Comparison of ENCODE assay signal across 27 mouse cellular contexts in the genomic region with DNA sequence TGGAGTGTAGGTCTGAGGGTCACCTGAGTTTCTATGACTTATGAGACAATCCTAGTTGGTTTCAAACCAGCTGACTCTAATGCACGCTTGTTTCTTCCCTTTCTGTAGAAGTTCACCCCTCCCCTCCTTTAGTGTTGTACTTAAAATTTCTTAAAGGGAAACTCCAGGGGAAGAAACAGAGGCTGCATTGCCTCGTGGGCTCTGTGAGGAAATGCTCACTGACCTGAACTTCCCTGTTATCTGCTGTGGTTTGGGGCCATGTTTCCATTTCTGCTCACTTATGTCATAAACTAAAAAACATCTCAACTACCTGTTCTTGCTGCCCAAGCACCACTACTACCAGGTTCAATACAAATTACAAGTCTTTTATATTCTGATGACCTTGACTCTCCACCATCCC.
DNase-seq lines count a peak whose midpoint lies in the region; ATAC-seq and TF ChIP-seq lines count a peak whose summit lies in the region.
"Had no signal": no experiment of that assay in that cellular context is flagged by ENCODE, and none has a peak within 500 bp of the region (broad histone marks: within the 10 kb centered on the region; RNA-seq: fewer than 3 reads in every experiment).

No protein-coding gene starts in this region.

- H3K27ac ChIP-seq in kidney, adult 2 months (ENCODE audit: insufficient read depth, low read depth, low read length), result no peak overlapping the region
- H3K27ac ChIP-seq in CH12.LX (ENCODE audit: insufficient read depth, low read depth), result no peak overlapping the region
- H3K27ac ChIP-seq: forebrain, embryonic 13.5 days; hindbrain, postnatal 0 days; kidney, postnatal 0 days; limb, embryonic 15.5 days; lung, embryonic 15.5 days; midbrain, embryonic 15.5 days; neural tube, embryonic 15.5 days; stomach, postnatal 0 days had no signal

- H3K9me3 ChIP-seq in CH12.LX (replicated peaks; ENCODE audit: low read length), result peaks cover 20% of the 10 kb centered on the region
- H3K9me3 ChIP-seq: forebrain, embryonic 13.5 days; limb, embryonic 15.5 days; lung, embryonic 15.5 days; midbrain, embryonic 15.5 days; neural tube, embryonic 15.5 days had no signal

- no peak for TF ChIP-seq CTCF in kidney, adult 2 months (conservative IDR thresholded peaks at IDR 0.05; ENCODE audit: insufficient read depth, insufficient read length, low read depth, low read length)
- no peak for TF ChIP-seq CTCF in CH12.LX (conservative IDR thresholded peaks at IDR 0.05 in 1 of 2, IDR thresholded peaks at IDR 0.05 in 1 of 2; ENCODE audit: low read depth in 2 of 2, low read length in 2 of 2)

- DNase-seq in kidney, adult 2 months, result peak; percentile 4
- DNase-seq in kidney, adult 9 months, result no peak
- DNase-seq in CH12.LX (ENCODE audit: extremely low read depth), result peak; percentile 17
- DNase-seq in ovary, postnatal 36 days (ENCODE audit: low spot score), result no peak
- no peak for DNase-seq in urinary bladder, postnatal 10 days (ENCODE audit: low spot score)
- no peak for DNase-seq in kidney, adult 11 months
- DNase-seq: adrenal gland, adult 2 months; cerebellum, adult 8-10 months; cerebellum, postnatal 36 days; gastrocnemius, postnatal 10 days; heart, adult 11 months; left cerebral cortex, postnatal 4 days; thymus, adult 2 months; thymus, postnatal 4 days had no signal

- in situ Hi-C loops in CH12.LX (cut with MboI; ENCODE audit: low pct_ligation_motif_present, low pct_unique_long_range_greater_than_20kb, low sequenced_read_pairs), result no loop called here

- H3K4me1 ChIP-seq in kidney, adult 2 months (ENCODE audit: control insufficient read depth, insufficient read depth, low read length), result no peaks in the 10 kb centered on the region
- H3K4me1 ChIP-seq in CH12.LX (ENCODE audit: control insufficient read depth in 1 of 2, insufficient read depth in 2 of 2), result peaks cover 0 to 13% of the 10 kb centered on the region in 2 experiments; a peak in 1 of 4 replicates
- H3K4me1 ChIP-seq: forebrain, embryonic 13.5 days; limb, embryonic 15.5 days; lung, embryonic 15.5 days; midbrain, embryonic 15.5 days; neural tube, embryonic 15.5 days had no signal

- H3K79me2 ChIP-seq in CH12.LX (replicated peaks; ENCODE audit: control insufficient read depth, extremely low read depth, insufficient read depth, poor library complexity, severe bottlenecking), result no peaks in the 10 kb centered on the region

- H3K4me2 ChIP-seq in CH12.LX (ENCODE audit: insufficient read depth, low read depth, poor library complexity, severe bottlenecking), result no peak overlapping the region
- H3K4me2 ChIP-seq: forebrain, embryonic 13.5 days; heart, embryonic 11.5 days; limb, embryonic 15.5 days; lung, embryonic 15.5 days; midbrain, embryonic 15.5 days; neural tube, embryonic 15.5 days had no signal

- H3K4me3 ChIP-seq in kidney, adult 2 months (ENCODE audit: insufficient read depth, low read depth, low read length), result no peak overlapping the region
- no peak overlapping the region for H3K4me3 ChIP-seq in CH12.LX (replicated peaks in 1 of 3; ENCODE audit: low read depth in 2 of 3, low read length in 2 of 3, poor library complexity in 1 of 3)
- H3K4me3 ChIP-seq: forebrain, embryonic 13.5 days; limb, embryonic 15.5 days; lung, embryonic 15.5 days; midbrain, embryonic 15.5 days; neural tube, embryonic 15.5 days had no signal

- TF ChIP-seq RAD21 in CH12.LX (IDR thresholded peaks at IDR 0.05; ENCODE audit: low read depth, low read length), result no peak

- 49% methylated on average over 2 of the region's 2 CpGs for WGBS in kidney, adult 2 months

- peak; percentile 95 for ATAC-seq in granulocyte monocyte progenitor cell, adult 5-6 weeks (replicated peaks; ENCODE audit: poor library complexity, severe bottlenecking)
- 0 out of 2 replicates have a peak, but pooled peaks have one; percentile 26 for ATAC-seq in megakaryocyte-erythroid progenitor cell, adult 5-6 weeks (replicated peaks; ENCODE audit: low FRiP score, low TSS enrichment, poor library complexity, severe bottlenecking)
- ATAC-seq: forebrain, embryonic 13.5 days; hindbrain, postnatal 0 days; intestine, postnatal 0 days; midbrain, embryonic 15.5 days; Patski had no signal

- dilution Hi-C loops in CH12.LX (cut with MboI; ENCODE audit: extremely low pct_ligation_motif_present, extremely low pct_unique_long_range_greater_than_20kb, low sequenced_read_pairs), result no loop called here

- TF ChIP-seq POLR2A in kidney, adult 2 months (IDR thresholded peaks at IDR 0.05; ENCODE audit: low read depth, low read length), result no peak
- TF ChIP-seq POLR2A in CH12.LX (IDR thresholded peaks at IDR 0.05; ENCODE audit: low read depth, low read length), result no peak

- no peaks in the 10 kb centered on the region for H3K36me3 ChIP-seq in kidney, adult 2 months (ENCODE audit: control insufficient read depth, insufficient read depth, low read length)
- H3K36me3 ChIP-seq in CH12.LX (replicated peaks in 1 of 2; ENCODE audit: control insufficient read depth in 1 of 2, insufficient read depth in 1 of 2, low read length in 1 of 2), result no peaks in the 10 kb centered on the region
- H3K36me3 ChIP-seq: limb, embryonic 15.5 days; lung, embryonic 15.5 days; midbrain, embryonic 15.5 days; neural tube, embryonic 15.5 days had no signal

- H3K27me3 ChIP-seq in kidney, adult 2 months (replicated peaks; ENCODE audit: control insufficient read depth, insufficient read depth, low read length), result no peaks in the 10 kb centered on the region
- no peaks in the 10 kb centered on the region for H3K27me3 ChIP-seq in CH12.LX (replicated peaks)
- H3K27me3 ChIP-seq: forebrain, embryonic 13.5 days; limb, embryonic 15.5 days; lung, embryonic 15.5 days; midbrain, embryonic 15.5 days; neural tube, embryonic 15.5 days; Patski had no signal

- no peak for TF ChIP-seq EP300 in CH12.LX (IDR thresholded peaks at IDR 0.05; ENCODE audit: low read length)

- H3K9ac ChIP-seq in CH12.LX (ENCODE audit: insufficient read depth, low read depth), result no peak overlapping the region
- H3K9ac ChIP-seq: forebrain, embryonic 13.5 days; limb, embryonic 15.5 days; lung, embryonic 15.5 days; midbrain, embryonic 15.5 days; neural tube, embryonic 15.5 days had no signal

TF ChIP-seq in CH12.LX, 34 proteins besides CTCF, POLR2A, EP300 and RAD21:
- no peak for TF ChIP-seq MAFK (IDR thresholded peaks at IDR 0.05; ENCODE audit: insufficient replicate concordance, low read length)
- TF ChIP-seq MEF2A (IDR thresholded peaks at IDR 0.05; ENCODE audit: borderline replicate concordance, low read depth, low read length), result 0 out of 2 replicates have a peak, but pooled peaks have one; percentile 49
- 0 out of 2 replicates have a peak, but pooled peaks have one; percentile 9 for TF ChIP-seq BHLHE40 (IDR thresholded peaks at IDR 0.05; ENCODE audit: low read depth, low read length)
- TF ChIP-seq PAX5 (IDR thresholded peaks at IDR 0.05; ENCODE audit: low read length), result no peak
- TF ChIP-seq MAZ (IDR thresholded peaks at IDR 0.05; ENCODE audit: low read depth, low read length), result no peak
- no peak for TF ChIP-seq SMC3 (IDR thresholded peaks at IDR 0.05; ENCODE audit: low read depth, low read length)
TF ChIP-seq in CH12.LX: peak in this region for 2.

Comparison
In these comparisons a context has a peak if more than half of its experiments do, and no peak if none do; other contexts are left out.
1. DNase-seq: peak in kidney, adult 2 months (single experiment) and CH12.LX (single experiment); none in kidney, adult 9 months (single experiment), ovary, postnatal 36 days (single experiment), urinary bladder, postnatal 10 days (single experiment) and kidney, adult 11 months (single experiment).